Mouse (Mus musculus) kidney, adult 2 months (tissue): ENCODE measurements around the gene Myadml2. TPM values are rescaled to one million over a fixed set of nuclear protein-coding genes. Genes with fewer than 3 reads are reported as not detected.
A peak's percentile ranks its signal among the peaks of the same experiment; 100 is the strongest.
"Not testable (repeated sequence)": the region's sequence is repeated elsewhere in the genome, so short reads cannot be mapped to it uniquely, and the experiment has no call there.

Experiments
- DNase-seq: peaks from one replicate; pipeline ENCODE4 v3.0.0; 2021
- H3K27ac ChIP-seq: fragments of 200-500 bp; 2 replicates; pipeline ENCODE4 v1.5.1; 2012; ENCODE audit warnings: low read depth, low read length, control low read depth, inconsistent platforms; ENCODE audit not compliant: insufficient read depth
- H3K27me3 ChIP-seq: fragments of 200-500 bp; replicated peaks from 2 replicates; pipeline ENCODE4 v1.6.1; 2012; ENCODE audit warnings: mild to moderate bottlenecking, moderate library complexity, low read length, inconsistent platforms; ENCODE audit not compliant: control insufficient read depth, insufficient read depth
- H3K36me3 ChIP-seq: fragments of 200-500 bp; 2 replicates; pipeline ENCODE4 v1.6.1; 2012; ENCODE audit warnings: mild to moderate bottlenecking, moderate library complexity, low read length, inconsistent platforms; ENCODE audit not compliant: control insufficient read depth, insufficient read depth
- H3K4me1 ChIP-seq: fragments of 200-500 bp; 2 replicates; pipeline ENCODE4 v1.6.1; 2011; ENCODE audit warnings: low read length; ENCODE audit not compliant: control insufficient read depth, insufficient read depth
- H3K4me3 ChIP-seq: fragments of 200-500 bp; 2 replicates; pipeline ENCODE4 v1.5.1; 2011; ENCODE audit warnings: mild to moderate bottlenecking, low read depth, low read length, control low read depth; ENCODE audit not compliant: insufficient read depth
- CTCF ChIP-seq: fragments of 200-500 bp; conservative IDR thresholded peaks from 2 replicates; pipeline ENCODE4 v1.5.1; 2011; ENCODE audit warnings: low read depth, mild to moderate bottlenecking, control low read depth, low read length, moderate library complexity, mixed read lengths; ENCODE audit not compliant: insufficient read depth, insufficient read length
- POLR2A ChIP-seq: fragments of 200-500 bp; IDR thresholded peaks from one replicate; pipeline ENCODE4 v1.6.1; 2011; ENCODE audit warnings: low read depth, low read length, control low read depth
- WGBS: fragments of 180-500 bp; shearing (Covaris S2); methylation state at CpG from one replicate; pipeline ENCODE4 v1.1.7; 2018; 5-methylcytosine and 5-hydroxymethylcytosine counted together
- polyA plus RNA-seq: library from polyadenylated mRNA; depleted of rRNA; stranded (reverse); fragments of >200 nt; gene quantifications from 2 replicates; pipeline ENCODE4 v1.2.3, GENCODE M21; 2012

Gene Myadml2
- polyA plus RNA-seq, 1 experiment = 1.0 TPM

- H3K4me3 ChIP-seq = no peak overlapping the region
- no peaks in the 10 kb centered on the region for H3K27me3 ChIP-seq
- H3K27ac ChIP-seq = no peak overlapping the region
- H3K36me3 ChIP-seq = 0 out of 2 replicates have a peak, but pooled peaks cover 3% of the 10 kb centered on the region
- no peak for TF ChIP-seq CTCF
- H3K4me1 ChIP-seq = no peaks in the 10 kb centered on the region; the same call in 1 of the 2 replicates
- WGBS = 88% methylated on average over 20 of the region's 20 CpGs
- DNase-seq = no peak
Measured at GRCm38 (mm10) chr11:120686650-120687272, 38.8 kb upstream of the Myadml2 start.

DNA sequence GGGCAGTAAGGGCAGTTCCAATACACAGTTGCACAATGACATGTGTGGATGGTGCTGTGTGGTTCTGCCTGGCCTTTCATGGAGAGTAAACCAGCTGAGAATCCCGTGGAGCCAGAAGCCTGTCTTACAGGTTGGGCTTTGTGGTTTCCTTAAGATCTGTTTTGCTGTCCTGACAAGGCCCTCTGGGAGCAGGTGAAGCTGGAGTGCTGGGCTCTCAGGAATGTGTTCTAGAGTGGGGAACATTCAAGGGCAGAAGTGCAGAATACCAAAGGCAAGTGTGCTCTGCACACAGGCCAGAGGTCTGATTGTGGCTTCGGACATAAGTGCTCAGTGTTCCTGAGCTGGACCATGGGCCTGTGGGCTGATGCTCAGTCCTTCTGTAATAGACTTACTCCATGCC, 36.7 kb upstream of the Myadml2 start:
- TF ChIP-seq POLR2A (no peak), CTCF (no peak)
- Histone ChIP-seq H3K27me3 (no peaks in the 10 kb centered on the region), H3K36me3 (0 out of 2 replicates have a peak, but pooled peaks cover 3% of the 10 kb centered on the region), H3K4me1 (peaks cover 9% of the 10 kb centered on the region), H3K27ac (no peak overlapping the region), H3K4me3 (no peak overlapping the region)
- no peak for DNase-seq
- 74% methylated on average over 2 of the region's 2 CpGs for WGBS

DNA sequence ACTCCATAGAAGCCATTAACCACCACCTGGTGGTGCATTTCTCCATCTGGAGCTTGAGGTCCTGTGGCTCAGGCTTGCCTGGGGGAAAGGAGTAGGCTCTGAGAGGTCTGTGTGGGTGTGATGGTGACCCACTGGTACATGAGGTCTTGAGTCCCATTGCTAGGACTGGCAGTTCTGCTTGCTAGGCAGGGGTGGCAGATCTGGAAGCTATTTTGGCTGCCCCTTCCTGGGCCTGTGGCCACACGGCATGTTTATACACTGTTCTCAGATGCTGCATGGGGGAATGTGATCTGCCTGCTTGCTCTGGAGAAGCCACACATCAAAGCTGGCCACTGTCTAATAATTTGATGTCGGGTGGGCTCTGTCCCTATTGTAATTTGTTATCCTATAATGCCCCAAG, 36.1 kb upstream of the Myadml2 start:
- H3K27me3 ChIP-seq = no peaks in the 10 kb centered on the region
- no peak overlapping the region for H3K4me3 ChIP-seq
- 0 out of 2 replicates have a peak, but pooled peaks cover 3% of the 10 kb centered on the region for H3K36me3 ChIP-seq
- WGBS = 75% methylated on average over 2 of the region's 2 CpGs
- no peak for DNase-seq
- H3K27ac ChIP-seq = no peak overlapping the region
- no peak for TF ChIP-seq CTCF
- no peak for TF ChIP-seq POLR2A
- peaks cover 13% of the 10 kb centered on the region for H3K4me1 ChIP-seq

- TF ChIP-seq POLR2A (no peak), CTCF (no peak)
- H3K4me3 ChIP-seq = no peak overlapping the region
- no peaks in the 10 kb centered on the region for H3K27me3 ChIP-seq
- peaks cover 1% of the 10 kb centered on the region; the same call in 1 of the 2 replicates for H3K36me3 ChIP-seq
- DNase-seq = no peak
- no peak overlapping the region for H3K27ac ChIP-seq
- H3K4me1 ChIP-seq = peaks cover 13% of the 10 kb centered on the region
- WGBS = 93% methylated on average over 3 of the region's 3 CpGs
Measured at GRCm38 (mm10) chr11:120683536-120683935, 35.6 kb upstream of the Myadml2 start.

GRCm38 (mm10) chr11:120682683-120683082, 34.7 kb upstream of the Myadml2 start:
- 93% methylated on average over 5 of the region's 5 CpGs for WGBS
- no peak overlapping the region for H3K4me3 ChIP-seq
- TF ChIP-seq POLR2A = no peak
- no peaks in the 10 kb centered on the region for H3K27me3 ChIP-seq
- peaks cover 2% of the 10 kb centered on the region; the same call in 1 of the 2 replicates for H3K36me3 ChIP-seq
- no peak for DNase-seq
- no peak overlapping the region for H3K27ac ChIP-seq
- H3K4me1 ChIP-seq = peaks cover 13% of the 10 kb centered on the region

DNA sequence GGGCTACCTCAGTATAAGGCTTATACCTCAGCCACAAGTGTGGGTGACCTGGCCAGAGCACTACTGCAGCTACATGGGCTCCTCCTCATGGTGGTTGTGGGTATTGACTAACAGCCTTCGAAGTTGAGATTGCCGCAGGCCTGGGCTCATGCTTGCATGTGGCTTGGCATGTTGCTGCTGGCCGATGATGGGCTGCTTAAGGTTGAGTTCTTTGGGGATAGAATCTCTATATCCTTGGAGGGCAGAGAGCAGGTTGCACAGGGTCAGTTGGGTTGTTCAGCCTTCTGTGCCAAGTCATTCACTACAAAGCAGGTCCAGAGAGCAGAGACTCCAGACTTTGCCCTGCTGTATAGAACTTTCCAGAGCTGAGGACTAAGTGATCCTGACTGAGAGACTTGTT, 32.0 kb upstream of the Myadml2 start:
- Histone ChIP-seq H3K36me3 (peaks cover 2% of the 10 kb centered on the region; the same call in 1 of the 2 replicates), H3K4me3 (no peak overlapping the region), H3K27ac (peak overlapping the region; percentile 86), H3K4me1 (peaks cover 13% of the 10 kb centered on the region), H3K27me3 (no peaks in the 10 kb centered on the region)
- 34% methylated on average over 3 of the region's 3 CpGs for WGBS
- peak; percentile 92 for DNase-seq
- TF ChIP-seq CTCF (peak; percentile 68), POLR2A (no peak)

DNA sequence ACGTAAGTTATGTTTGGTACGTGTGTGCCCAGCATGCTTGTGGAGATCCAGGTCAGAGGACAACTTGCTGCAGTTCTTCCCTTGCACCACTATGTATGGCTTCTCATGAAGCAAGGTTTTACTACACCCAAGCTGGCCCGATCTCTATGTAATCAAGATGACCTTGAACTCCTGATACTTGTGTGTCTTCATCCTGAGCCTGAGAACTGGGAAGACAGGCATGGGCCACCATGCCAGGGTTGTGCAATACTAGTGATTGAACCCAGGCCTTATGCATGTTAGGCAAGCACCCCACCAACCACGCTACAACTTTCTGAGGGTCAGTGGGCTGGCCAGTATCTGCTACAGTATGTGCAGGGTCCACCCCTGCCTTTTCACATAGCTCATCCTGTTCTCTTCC, 29.0 kb upstream of the Myadml2 start:
- Histone ChIP-seq H3K27me3 (no peaks in the 10 kb centered on the region), H3K27ac (no peak overlapping the region), H3K4me1 (peaks cover 18% of the 10 kb centered on the region), H3K4me3 (no peak overlapping the region), H3K36me3 (peaks cover 2% of the 10 kb centered on the region; the same call in 1 of the 2 replicates)
- no peak for DNase-seq
- 83% methylated on average over 4 of the region's 4 CpGs for WGBS
- TF ChIP-seq POLR2A = no peak
- no peak for TF ChIP-seq CTCF

- whole genome bisulfite sequencing = 67% methylated on average over 5 of the region's 5 CpGs
- not testable (repeated sequence) for H3K4me3 ChIP-seq
Measured at GRCm38 (mm10) chr11:120675875-120676274, 27.9 kb upstream of the Myadml2 start.

More at GRCm38 (mm10) chr11:120675875-120676274, 27.9 kb upstream of the Myadml2 start:
- not testable (repeated sequence) for H3K27ac ChIP-seq, H3K27me3 ChIP-seq, H3K36me3 ChIP-seq, DNase-seq
- H3K4me1 ChIP-seq = peaks cover 18% of the 10 kb centered on the region
